Mouse (Mus musculus) brain, embryonic 14.5 days (tissue): Measurements from ENCODE around the gene Polr1d.

Source experiments
- CTCF ChIP-seq: fragments of 200-500 bp; IDR thresholded peaks from 2 replicates; pipeline ENCODE4 v1.5.1; 2012; ENCODE audit warnings: inconsistent platforms, mild to moderate bottlenecking, moderate library complexity, borderline replicate concordance; ENCODE audit not compliant: insufficient read depth, insufficient read length; ENCODE audit errors: extremely low read depth
- POLR2A ChIP-seq: fragments of 200-500 bp; IDR thresholded peaks from 2 replicates; pipeline ENCODE4 v1.6.1; 2012; ENCODE audit warnings: mild to moderate bottlenecking, inconsistent platforms, borderline replicate concordance; ENCODE audit not compliant: poor library complexity, insufficient read depth, insufficient read length, severe bottlenecking; ENCODE audit errors: extremely low read depth

DNA sequence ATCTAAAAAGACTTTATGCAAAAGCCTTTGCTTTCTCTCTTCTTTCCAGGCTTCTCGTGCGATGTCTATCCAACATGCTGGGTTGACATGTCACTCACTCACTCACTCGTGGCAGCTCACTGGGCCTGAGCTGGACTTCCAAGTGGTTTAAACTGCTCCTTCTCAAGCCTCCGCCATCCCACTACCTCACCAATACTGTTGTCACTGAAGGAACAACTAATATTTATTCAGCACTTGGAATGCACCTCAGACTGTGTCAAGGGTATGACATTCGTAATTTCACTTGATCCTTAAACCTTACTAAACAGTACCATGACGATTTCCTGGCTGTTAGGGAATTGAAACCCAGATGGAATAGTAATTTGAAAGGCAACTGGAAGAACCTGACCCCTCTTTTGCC, 3.0 kb upstream of the Polr1d start:
- TF ChIP-seq CTCF, result no peak
- no peak for TF ChIP-seq POLR2A
